Mouse (Mus musculus) hindbrain, embryonic 16.5 days (tissue): Measurements from ENCODE around the gene Usp44. TPM values are rescaled to one million over a fixed set of nuclear protein-coding genes. Genes with fewer than 3 reads are reported as not detected.

Source experiments
- ATAC-seq: fragments of 200-750 bp; cut with Nextera tagmentation; 2 replicates; pipeline ENCODE4 v1.8.0; 2017; ENCODE audit warnings: moderate TSS enrichment, moderate library complexity
- H3K27ac ChIP-seq: fragments of 300-500 bp; sonication (generic); 2 replicates; pipeline ENCODE4 v1.5.1; 2014; ENCODE audit warnings: low read depth, mild to moderate bottlenecking, control low read depth, low read length, moderate library complexity
- H3K27me3 ChIP-seq: fragments of 300-500 bp; sonication (generic); replicated peaks from 2 replicates; pipeline ENCODE4 v1.6.1; 2014; ENCODE audit warnings: low read length; ENCODE audit not compliant: control insufficient read depth, insufficient read depth
- H3K36me3 ChIP-seq: fragments of 300-500 bp; sonication (generic); 2 replicates; pipeline ENCODE4 v1.6.1; 2014; ENCODE audit warnings: mild to moderate bottlenecking, low read length, moderate library complexity, mixed read lengths; ENCODE audit not compliant: control insufficient read depth, insufficient read depth
- H3K4me1 ChIP-seq: fragments of 300-500 bp; sonication (generic); 2 replicates; pipeline ENCODE4 v1.6.1; 2014; ENCODE audit warnings: low read depth, low read length; ENCODE audit not compliant: control insufficient read depth, insufficient read depth
- H3K4me2 ChIP-seq: fragments of 300-500 bp; sonication (generic); 2 replicates; pipeline ENCODE4 v1.6.1; 2014; ENCODE audit warnings: mild to moderate bottlenecking, low read length, control low read depth, moderate library complexity
- H3K4me3 ChIP-seq: fragments of 300-500 bp; sonication (generic); 2 replicates; pipeline ENCODE4 v1.5.1; 2014; ENCODE audit warnings: mild to moderate bottlenecking, low read length, control low read depth, moderate library complexity
- H3K9ac ChIP-seq: fragments of 300-500 bp; sonication (generic); 2 replicates; pipeline ENCODE4 v1.6.1; 2014; ENCODE audit warnings: low read depth, mild to moderate bottlenecking, control low read depth, low read length, moderate library complexity
- H3K9me3 ChIP-seq: fragments of 300-500 bp; sonication (generic); 2 replicates; pipeline ENCODE4 v1.6.1; 2014; ENCODE audit warnings: mild to moderate bottlenecking, low read length, moderate library complexity; ENCODE audit not compliant: control insufficient read depth
- WGBS: fragments of 180-500 bp; shearing (Covaris S2); extraction: QIAGEN DNeasy Blood & Tissue Kit; methylation state at CpG from one replicate; pipeline ENCODE4 v1.1.7; 2014; 5-methylcytosine and 5-hydroxymethylcytosine counted together
- polyA plus RNA-seq: library from polyadenylated mRNA; unstranded; fragments of >200 nt; fragmentation: Nextera tagmentation; extraction: Ambion mirVana; gene quantifications from 2 replicates; pipeline ENCODE4 v1.2.1, GENCODE M21; 2015

The Usp44 gene
- polyA plus RNA-seq, 1 experiment from 2014 or later: 0.29 TPM

- H3K27me3 ChIP-seq: no peaks in the 10 kb centered on the region
- H3K4me2 ChIP-seq: no peak overlapping the region
- no peak overlapping the region for H3K4me3 ChIP-seq
- H3K36me3 ChIP-seq: no peaks in the 10 kb centered on the region
- WGBS: 90% methylated on average over 7 of the region's 7 CpGs
- no peak overlapping the region for H3K9ac ChIP-seq
- no peaks in the 10 kb centered on the region for H3K9me3 ChIP-seq
- no peaks in the 10 kb centered on the region for H3K4me1 ChIP-seq
- ATAC-seq: no peak
- H3K27ac ChIP-seq: no peak overlapping the region
Observed at GRCm38 (mm10) chr10:93812098-93812497, 19.3 kb upstream of the Usp44 start.

- Histone ChIP-seq H3K27me3 (no peaks in the 10 kb centered on the region), H3K4me2 (peak overlapping the region; percentile 16; the same call in 1 of the 2 replicates), H3K36me3 (no peaks in the 10 kb centered on the region), H3K4me1 (no peaks in the 10 kb centered on the region), H3K9me3 (no peaks in the 10 kb centered on the region), H3K9ac (no peak overlapping the region), H3K4me3 (no peak overlapping the region), H3K27ac (no peak overlapping the region)
- 12% methylated on average over 10 of the region's 10 CpGs for WGBS
- peak; percentile 56 for ATAC-seq
Observed at GRCm38 (mm10) chr10:93812774-93813415, 18.5 kb upstream of the Usp44 start.

GRCm38 (mm10) chr10:93813755-93814154 is 17.6 kb upstream of the Usp44 start:
- Histone ChIP-seq H3K4me1 (no peaks in the 10 kb centered on the region), H3K9ac (no peak overlapping the region), H3K36me3 (no peaks in the 10 kb centered on the region), H3K27me3 (no peaks in the 10 kb centered on the region), H3K9me3 (no peaks in the 10 kb centered on the region), H3K4me2 (peak overlapping the region; percentile 15; the same call in 1 of the 2 replicates), H3K27ac (no peak overlapping the region), H3K4me3 (no peak overlapping the region)
- ATAC-seq: peak; percentile 50
- 45% methylated on average over 10 of the region's 10 CpGs for WGBS

- Histone ChIP-seq H3K9me3 (no peaks in the 10 kb centered on the region), H3K27ac (no peak overlapping the region), H3K4me3 (no peak overlapping the region), H3K4me2 (no peak overlapping the region), H3K27me3 (no peaks in the 10 kb centered on the region), H3K9ac (no peak overlapping the region), H3K36me3 (no peaks in the 10 kb centered on the region), H3K4me1 (no peaks in the 10 kb centered on the region)
- WGBS: 42% methylated on average over 7 of the region's 7 CpGs
- peak; percentile 20; the same call in 1 of the 2 replicates for ATAC-seq
Observed at GRCm38 (mm10) chr10:93818661-93819060, 12.7 kb upstream of the Usp44 start.

GRCm38 (mm10) chr10:93829898-93830831 is 1.2 kb upstream of the Usp44 start:
- Histone ChIP-seq H3K9ac (no peak overlapping the region), H3K9me3 (no peaks in the 10 kb centered on the region), H3K4me3 (no peak overlapping the region), H3K36me3 (no peaks in the 10 kb centered on the region), H3K4me2 (no peak overlapping the region), H3K4me1 (peaks cover 10% of the 10 kb centered on the region), H3K27ac (no peak overlapping the region), H3K27me3 (peaks cover 28% of the 10 kb centered on the region)
- 44% methylated on average over 9 of the region's 9 CpGs for WGBS
- no peak for ATAC-seq

DNA sequence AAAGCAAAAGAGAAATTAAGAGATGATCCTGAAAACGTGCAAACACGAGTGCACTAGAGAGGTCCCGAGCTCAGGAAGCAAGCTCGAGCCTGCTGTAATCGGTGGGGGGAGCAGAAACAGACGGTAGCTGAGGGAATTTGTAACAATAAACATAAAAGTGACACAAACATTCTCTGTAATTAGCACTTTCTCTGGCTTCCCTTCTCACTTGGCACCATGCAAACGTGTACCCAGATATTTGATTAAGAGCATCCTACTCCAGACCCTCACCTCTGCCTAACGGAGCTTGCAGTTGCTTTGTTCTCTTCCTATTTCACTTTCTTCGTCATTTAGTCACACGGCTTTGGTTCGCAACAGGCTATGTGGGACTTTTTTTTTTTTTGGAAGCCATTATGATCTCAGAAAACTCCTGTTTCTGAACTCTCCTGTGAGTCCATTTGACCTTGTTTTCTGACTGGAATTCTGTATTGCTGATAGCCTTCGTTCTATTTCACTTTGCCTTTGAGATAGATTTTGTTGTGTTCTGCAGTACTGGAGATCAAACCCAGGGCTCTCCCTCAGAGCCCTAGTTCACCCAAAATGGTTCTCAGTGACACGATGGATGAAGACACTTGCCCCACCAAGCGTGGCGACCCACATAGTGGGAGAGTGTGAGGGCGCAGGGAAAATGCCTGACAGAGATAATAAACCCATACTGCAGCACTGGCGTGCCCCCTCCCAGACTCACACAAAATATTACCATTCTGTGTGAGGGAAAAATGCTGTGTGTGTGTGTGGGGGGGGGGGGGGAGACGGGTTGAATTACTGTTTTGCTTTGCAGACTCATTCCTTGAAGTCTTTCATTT is 597 bp downstream of the Usp44 start:
- no peaks in the 10 kb centered on the region for H3K36me3 ChIP-seq
- no peak overlapping the region for H3K4me3 ChIP-seq
- no peak for ATAC-seq
- WGBS: 13% methylated on average over 18 of the region's 18 CpGs
- H3K27ac ChIP-seq: no peak overlapping the region
- no peaks in the 10 kb centered on the region for H3K9me3 ChIP-seq
- peaks cover 28% of the 10 kb centered on the region for H3K27me3 ChIP-seq
- H3K4me1 ChIP-seq: peaks cover 10% of the 10 kb centered on the region
- H3K9ac ChIP-seq: no peak overlapping the region
- no peak overlapping the region for H3K4me2 ChIP-seq

GRCm38 (mm10) chr10:93832811-93833210 is 1.5 kb downstream of the Usp44 start:
- Histone ChIP-seq H3K27ac (no peak overlapping the region), H3K4me3 (no peak overlapping the region), H3K9ac (no peak overlapping the region), H3K27me3 (peaks cover 28% of the 10 kb centered on the region), H3K4me2 (peak overlapping the region; percentile 99), H3K36me3 (no peaks in the 10 kb centered on the region), H3K4me1 (peaks cover 10% of the 10 kb centered on the region), H3K9me3 (no peaks in the 10 kb centered on the region)
- no peak for ATAC-seq
- 38% methylated on average over 9 of the region's 9 CpGs for WGBS

DNA sequence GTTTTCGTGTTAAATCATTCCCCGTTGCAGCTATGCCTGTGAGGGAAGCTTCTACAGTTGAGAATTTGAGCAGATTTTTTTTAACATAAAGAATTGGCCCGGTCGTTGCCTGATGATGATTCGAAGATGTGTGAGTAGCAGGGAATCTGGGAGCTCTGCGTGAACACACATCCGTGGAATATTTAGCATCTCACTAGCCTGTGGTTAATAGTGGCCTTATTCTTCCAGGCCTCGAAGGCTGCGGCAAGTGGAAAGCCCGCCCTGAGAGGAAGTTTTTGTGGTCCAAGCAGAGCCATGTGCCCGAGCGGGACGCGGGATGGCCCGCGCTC is 2.0 kb downstream of the Usp44 start:
- Histone ChIP-seq H3K27ac (no peak overlapping the region), H3K27me3 (peaks cover 28% of the 10 kb centered on the region), H3K4me1 (peaks cover 10% of the 10 kb centered on the region), H3K4me3 (peak overlapping the region; percentile 71), H3K36me3 (no peaks in the 10 kb centered on the region), H3K4me2 (peak overlapping the region; percentile 99), H3K9me3 (no peaks in the 10 kb centered on the region), H3K9ac (peak overlapping the region; percentile 59)
- under 1% methylated on average over 16 of the region's 16 CpGs for WGBS
- ATAC-seq: no peak
